Mouse (Mus musculus) 3T3-L1 (cell line): ENCODE results near the gene Klhl33.
"Not testable (repeated sequence)": the region's sequence is repeated elsewhere in the genome, so short reads cannot be mapped to it uniquely, and the experiment has no call there.

Source experiments
- DNase-seq: peaks from one replicate; pipeline ENCODE4 v3.0.0-alpha.2; 2015; ENCODE audit warnings: low read depth, low spot score

The Klhl33 gene

DNA sequence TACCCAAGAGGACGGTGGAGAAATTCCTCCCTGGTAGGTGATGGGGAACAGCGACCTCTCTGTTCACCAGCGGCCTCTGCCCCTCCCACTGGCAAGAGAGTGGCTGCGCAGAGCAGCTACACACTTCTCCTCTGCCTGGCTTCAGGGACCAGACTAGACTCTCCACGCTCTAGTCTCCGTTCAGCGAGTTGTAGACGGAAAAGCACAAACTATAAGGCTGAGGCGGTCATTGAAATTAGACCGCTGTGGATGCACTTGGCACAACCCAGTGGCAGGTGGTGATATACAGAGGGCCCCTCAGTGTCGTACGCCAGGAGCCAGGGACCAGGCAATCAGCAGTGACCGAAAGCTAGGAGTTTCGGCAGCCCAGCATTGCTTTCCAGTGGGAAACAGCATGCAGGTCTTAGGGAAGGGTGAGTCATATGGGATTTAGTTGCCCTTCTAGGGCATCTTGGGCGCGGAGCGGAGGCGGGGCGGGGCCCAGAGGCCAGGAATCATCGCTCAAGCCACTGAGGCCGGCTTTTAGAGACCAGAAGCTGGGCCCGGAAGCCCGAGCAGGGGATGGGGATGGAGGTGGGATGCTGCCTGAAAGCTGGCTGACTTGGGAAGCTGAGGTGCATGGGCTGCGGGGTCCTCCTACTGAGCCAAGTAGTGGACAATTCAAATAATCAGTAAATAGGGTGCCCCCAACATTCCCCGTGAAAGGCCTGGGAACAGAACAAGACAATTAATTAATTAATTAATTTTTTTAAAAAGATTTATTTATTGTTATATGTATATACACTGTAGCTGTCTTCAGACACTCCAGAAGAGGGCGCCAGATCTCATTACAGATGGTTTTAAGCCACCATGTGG, 6.9 kb upstream of the Klhl33 start:
- DNase-seq: no peak

DNA sequence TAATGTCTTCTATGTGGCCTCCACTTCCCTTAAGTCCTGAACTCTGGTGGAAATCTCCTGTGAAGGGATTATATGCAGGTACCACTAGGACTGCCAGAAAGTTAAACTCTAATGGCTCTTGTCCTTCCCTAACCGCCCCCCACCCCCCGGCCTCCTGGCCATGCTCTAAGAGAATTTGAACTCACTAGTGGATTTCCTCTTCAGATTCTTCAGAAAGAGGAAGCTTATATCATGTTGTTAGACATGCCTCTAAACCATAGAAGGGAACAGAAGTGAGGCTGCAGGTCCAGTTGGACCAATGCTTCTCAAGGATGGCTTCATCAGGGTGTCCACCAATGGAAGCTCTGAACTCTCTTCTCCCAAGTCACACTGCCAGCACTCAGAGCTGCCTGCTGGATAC, 685 bp upstream of the Klhl33 start:
- DNase-seq: not testable (repeated sequence)

DNA sequence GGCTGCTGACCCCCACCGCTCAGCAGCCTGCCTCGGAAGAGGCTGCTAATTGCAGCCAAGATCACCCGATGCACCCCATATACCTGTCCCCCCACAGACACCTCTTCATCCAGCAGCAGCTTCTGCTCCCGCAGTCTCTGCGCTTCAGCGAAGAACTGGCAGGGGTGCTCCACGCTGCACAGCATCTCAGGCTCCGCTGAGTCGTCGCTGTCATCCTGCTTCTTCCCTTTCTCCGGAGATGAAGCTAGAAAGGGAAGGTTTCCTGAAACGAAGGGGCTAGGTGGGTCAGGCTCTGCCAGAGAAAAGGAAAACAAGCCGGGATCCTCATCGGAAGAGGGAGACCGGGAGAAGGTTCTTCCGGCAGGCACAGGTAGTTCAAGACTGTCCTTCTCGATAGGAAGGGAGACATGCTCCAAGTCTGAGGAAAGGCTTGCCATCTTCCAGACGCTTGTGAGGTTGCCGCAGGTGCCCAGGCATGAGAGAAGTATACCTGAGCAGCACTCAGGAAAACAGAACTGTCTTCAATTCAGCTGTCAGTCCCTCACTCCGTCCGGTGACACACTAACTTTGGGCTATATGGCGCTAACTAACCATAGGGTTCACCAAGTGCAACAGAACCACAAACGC, 447 bp downstream of the Klhl33 start:
- DNase-seq: peak; percentile 24

DNA sequence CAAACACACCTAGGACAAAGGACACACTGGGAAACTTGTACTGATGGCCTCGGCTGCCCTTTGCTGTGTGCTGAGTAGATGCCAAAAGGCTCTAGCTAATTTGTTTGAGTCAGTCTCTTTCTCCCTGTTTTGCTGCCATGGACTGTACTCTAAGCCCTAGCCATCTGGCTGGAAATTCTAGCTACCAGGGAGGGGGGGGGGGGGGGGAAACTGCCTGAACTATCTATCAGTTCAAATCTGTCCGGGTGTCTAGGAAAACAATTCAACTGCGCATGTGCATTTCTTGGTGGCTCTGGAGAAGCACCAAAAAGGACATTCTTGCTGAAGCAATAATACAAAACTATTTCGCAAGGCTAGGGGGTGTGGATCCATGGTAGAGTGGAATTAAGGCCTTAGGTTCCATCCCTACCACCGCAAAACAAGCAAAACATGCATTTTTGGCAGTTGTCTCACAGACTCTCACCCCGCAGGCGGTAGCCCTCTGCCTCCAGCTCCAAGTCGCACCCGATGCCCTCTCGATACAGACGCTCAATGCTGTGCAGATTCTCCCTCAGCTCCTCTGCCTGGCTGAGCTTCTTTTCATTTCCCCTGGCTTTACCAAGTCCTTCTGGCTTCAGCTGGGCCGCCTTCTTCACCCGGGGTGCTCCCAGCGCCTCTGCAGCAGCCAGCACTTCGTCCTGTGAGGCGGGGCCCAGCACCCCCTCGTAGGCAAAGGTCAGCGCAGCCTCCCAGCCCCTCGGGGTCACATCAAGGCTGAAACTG, 1.1 kb downstream of the Klhl33 start:
- peak; percentile 98 for DNase-seq

DNA sequence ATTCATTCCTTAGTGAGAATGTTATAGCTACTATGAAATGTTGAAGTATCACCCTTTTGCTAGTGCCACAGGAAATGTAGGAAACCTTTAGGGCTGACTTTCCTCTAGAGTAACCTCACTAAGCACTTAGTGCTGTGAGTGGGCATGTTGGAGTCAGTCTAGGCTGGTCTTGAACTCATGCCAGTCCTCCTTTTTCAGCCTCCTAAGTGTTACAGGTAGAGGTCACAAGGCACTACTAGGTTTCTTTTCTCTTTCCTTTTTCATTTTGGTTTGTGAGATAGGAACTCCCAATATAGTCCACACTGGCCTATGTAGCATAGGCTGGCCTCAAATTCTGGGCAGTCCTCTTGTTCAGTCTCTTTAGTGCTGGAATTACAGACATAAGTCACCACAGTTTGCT, 1.9 kb downstream of the Klhl33 start:
- DNase-seq: no peak

DNA sequence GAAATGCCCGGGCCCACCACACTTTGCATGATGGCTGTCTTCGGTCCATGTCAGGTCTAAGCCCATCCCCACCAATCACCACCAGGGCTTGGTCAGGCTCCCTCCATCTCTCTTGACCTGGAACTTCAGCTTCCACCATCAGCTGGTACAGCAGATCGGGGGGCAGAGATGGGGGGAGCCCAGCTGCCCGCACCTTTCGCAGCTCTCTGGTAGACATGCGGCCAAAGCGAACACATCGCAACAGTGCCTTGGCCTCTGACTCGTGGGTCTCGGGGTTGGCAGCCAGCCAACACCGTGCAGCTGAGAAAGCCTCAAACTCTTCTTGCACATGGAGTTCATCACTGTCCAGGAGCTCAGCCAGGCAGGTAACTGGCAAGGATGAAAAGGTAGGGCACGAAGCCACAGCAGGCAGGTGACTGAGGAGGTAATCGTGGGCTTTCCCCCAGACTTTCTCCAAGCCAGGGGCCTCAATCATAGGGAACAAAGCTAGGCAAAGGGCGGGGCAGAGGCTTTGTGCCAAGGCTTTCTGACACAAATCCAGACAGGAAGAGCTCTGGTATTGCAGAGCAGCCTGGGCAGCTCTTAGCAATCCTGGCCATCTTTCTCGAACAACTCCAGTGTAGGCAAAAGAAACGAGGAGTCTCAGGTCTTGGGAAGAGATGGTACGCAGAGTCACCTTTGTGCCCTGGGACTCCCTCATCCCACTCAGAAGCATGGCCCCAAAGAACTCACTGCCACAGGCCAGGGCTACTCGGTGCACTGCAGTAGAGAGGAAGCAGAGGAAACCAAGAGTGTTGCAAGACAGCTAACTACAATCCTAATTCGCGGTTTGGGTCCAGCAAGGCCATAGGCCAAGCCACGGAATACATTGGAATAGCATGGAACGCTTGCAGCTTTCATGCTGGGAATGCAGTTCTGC, 4.5 kb downstream of the Klhl33 start:
- DNase-seq: peak; percentile 68

DNA sequence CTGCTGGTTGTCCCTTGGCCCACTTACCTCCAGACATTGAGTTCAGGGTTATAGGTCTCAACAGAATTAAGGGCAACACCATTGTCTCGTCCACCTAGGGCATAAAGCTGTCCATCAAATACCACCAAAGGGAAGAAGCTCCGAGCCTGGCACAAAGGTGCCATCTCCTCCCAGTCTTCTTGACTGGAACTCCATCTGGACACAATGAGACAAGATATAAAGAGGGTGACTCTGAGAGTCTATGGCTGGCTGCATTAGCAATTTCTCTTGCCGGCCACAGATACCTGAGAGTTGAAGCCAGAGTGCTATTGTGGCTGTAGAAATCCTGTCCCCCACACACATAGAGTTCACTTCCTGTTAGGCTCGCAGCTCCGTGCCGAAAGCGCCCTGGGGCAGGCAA, 5.2 kb downstream of the Klhl33 start:
- no peak for DNase-seq

DNA sequence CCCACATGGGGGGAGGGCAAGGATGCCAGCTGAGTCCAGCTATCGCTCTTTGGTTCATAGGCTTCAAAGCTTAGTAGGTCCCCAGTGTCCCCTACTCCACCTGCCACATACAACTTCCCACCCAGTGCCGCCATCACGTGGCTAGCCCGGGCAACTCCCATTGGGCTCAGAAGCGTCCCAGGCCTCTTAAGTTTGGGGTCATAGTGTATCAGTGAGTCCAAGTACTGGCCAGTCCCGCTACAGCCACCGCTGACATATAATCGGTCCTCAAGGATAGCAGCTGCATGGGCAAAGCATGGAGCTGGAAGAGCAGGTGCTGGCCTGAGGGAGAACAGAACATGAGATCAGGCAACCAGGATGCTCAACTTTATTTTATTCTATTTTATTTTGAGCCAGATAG, 5.7 kb downstream of the Klhl33 start:
- no peak for DNase-seq

DNA sequence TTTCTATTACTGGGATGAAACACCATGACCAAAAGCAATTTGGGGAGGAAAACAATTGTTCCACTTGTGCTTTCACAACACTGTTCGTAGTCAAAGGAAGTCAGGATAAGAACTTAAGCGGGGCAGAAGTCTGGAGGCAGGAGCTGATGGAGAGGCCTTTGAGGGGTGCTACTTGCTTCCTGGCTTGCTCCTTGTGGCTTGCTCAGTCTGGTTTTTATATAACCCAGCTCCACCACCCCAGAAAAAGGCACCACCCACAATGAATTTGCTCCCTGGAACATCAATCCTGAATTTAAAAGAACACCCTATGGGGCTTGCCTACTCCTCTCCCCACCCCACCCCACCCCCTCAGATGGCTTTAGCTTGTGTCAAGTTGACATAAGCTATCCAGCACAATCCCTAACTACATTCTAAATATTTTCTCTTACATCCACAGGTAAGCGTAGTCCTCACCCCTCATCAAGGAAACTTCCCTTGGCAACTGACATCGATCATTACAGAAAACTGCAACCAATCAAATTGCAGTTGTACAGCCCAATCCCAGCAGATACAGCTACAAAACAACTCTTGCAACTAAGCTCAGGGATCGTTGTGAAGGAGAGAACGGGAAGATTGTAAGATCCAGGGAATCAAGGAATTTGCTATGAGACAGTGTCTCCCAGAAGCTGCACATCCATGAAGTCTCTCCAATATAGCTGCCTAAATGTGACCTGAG, 20.9 kb downstream of the Klhl33 start:
- no peak for DNase-seq

DNA sequence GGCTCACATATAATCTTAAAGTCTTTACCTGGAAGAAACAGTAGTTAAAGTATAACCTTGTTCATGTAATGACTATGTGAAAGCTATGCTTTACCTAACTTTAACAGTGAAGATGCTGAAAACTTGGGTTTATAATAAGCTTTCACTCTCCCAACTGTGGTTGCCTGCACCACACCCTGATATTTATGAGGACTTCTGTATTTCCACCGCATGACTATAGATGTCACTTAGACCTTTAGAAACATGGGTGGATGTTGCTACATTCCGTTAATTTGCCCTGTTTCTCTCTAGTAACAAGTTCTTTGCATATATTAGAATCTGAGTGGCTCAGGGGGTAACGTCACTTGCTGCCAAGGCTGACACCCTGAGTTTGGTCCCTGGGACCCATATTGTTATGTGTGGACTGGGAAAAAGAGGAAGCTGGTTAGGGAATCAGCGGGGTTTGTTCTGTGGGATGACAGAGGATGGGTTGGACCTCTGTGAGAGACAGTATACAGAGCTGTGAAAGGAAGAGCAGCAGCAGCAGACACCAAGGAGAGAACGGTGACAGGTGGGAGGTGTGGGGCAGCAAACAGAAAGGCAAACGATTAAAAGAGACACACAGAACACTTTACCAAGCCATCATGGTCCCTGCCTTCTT, 21.6 kb downstream of the Klhl33 start:
- no peak for DNase-seq

DNA sequence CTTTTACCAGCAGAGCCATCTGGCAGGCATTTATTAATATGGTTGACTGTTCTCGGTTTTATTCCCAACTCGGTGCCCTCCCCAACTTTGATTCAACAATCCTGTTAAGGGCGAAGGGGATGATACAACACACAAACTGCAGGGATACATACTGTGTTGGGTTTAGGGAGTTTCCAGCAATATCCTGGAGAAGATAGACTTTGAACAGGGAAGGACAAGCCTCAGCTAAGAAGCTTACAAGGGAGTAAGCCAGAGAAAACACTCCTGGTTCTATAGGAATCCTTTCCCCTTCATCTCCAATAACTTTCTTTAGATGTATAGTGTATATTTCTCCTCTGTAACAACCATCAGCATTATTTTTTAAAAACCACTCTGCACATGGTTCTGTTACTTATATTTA, 22.1 kb downstream of the Klhl33 start:
- no peak for DNase-seq

DNA sequence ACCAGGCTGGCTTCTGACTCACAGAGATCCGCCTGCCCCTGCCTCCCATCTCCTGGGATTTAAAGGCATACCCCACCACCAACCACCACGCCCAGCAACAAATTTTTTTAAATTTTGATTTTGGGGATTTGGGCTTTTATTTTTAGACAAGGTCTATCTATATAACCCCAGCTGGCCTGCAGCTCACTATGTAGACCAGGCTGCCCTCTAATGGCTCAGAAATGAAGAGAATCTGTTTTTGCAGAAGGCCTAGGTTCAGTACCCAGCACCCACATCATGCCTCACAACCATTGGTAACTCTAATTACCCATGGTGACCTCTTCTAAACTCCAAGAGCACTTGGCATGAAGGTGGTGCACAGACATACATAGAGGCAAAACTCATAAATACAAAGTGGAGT, 26.0 kb downstream of the Klhl33 start:
- DNase-seq: peak; percentile 41

DNA sequence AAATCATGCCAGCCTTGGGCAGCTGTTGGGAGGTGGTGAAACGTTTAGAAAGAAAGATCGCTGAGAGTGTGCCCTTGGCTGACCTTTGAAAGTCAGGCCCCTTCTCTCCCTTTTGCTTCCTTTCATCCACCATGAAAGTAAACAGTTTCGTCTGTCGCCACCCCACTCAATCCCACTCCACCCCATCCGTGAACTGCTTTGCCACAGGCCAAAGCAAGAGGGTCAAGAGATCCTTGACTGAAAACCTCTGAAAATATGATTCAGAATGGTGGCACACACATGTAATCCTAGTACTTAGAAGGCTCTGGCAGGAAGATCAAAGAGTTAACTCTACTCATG, 26.5 kb downstream of the Klhl33 start:
- DNase-seq: no peak

DNA sequence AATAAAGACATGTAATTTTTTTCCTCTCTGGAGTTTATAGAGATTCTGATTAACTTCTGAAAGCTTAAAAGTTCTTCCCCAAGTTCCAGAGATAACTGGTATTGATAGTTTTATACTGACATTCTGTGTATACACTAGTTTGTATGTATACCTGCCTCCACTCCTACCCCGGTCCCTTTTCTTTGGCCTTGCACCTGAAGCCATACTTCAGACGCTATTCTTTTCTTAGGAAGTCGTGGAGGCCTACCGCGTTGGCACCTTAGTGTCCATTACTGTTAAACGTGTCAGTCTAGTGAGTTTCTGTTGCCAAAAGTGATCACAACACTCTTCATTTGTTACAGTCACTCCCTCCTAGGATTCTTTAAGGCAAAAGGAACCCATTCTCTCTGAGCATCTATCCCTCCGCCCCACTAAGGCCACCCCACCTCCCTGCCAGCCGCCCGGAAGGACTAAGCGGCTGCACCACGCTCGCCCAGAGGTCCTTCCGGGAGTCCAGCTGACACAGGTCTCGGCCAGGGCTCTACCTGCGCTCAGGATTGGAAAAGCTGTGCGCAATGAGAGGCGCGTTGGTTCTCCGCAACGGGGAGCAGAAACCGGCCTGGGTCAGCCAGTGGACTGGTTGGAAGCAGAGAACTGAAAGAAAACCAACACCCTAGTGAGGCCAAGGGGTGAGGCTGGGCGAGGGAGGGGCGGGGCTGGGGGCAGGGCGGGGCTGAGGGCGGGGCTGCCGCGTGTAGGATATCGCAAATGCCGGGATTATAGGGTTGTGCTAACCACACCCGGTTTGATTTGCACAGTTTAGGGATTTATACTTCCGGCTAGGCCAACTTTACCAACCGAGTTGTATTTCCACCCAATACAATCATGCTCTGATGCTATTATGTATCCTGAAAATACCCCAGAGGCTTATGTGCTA, 27.2 kb downstream of the Klhl33 start, which contains the start of gene Tep1:
Gene Tep1 (minus strand): TSS at position 672 of the 916 bp plus-strand sequence.
- peak; percentile 86 for DNase-seq

DNA sequence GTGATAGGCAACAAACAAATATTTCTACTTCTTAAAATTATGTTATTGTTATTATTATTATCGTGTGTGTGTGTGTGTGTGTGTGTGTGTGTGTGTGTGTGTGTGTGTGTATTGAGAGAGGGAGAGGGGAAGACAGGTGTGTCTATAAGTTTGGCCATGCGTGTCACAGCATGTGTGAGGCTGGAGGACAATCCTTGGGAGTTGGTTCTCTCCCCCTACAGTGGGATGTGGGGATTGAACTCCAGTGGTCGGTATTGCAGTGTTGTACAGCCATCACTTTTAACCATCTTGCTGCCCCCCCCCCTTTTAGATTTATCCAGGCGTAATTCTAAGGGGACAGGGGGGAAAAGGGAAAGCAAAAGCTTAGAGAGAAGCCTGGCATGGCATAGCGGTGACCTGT, 28.7 kb downstream of the Klhl33 start:
- DNase-seq: no peak

DNA sequence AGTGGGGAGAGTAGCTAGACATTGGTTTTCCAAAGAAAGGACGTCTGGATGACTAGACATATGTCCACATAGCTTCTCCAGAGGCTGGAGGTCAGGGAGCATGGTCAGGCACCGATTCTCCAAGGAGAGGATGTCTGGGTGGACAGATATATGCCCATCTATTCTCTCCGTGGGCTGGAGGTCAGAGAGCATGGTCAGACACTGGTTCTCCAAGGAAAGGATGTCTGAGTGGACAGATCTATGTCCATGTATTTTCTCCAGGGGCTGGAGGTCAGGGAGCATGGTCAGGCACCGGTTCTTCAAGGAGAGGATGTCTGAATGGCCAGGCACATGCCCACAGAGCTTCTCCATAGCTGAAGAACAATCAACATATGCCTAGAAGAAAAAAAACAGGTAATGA, 29.1 kb downstream of the Klhl33 start:
- DNase-seq: no peak

DNA sequence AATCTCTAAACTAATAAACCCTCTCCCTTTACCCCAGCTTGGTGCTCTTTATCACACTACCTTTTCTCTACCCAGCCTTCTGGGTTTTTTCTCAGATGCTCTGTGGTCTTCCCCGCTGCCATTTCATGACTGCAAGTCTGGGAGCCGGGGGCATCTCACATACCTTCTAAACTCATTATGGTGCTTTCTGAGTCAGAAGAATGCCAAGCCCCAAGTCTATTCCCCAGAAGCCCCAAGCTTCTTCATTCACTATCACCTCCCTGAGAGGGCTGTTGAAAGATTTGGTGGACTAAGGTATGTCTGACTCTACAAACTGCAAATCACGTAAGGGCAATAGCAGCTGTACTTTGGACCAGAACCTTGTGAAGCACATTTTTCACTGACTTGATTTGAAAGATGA, 30.3 kb downstream of the Klhl33 start:
- no peak for DNase-seq

DNA sequence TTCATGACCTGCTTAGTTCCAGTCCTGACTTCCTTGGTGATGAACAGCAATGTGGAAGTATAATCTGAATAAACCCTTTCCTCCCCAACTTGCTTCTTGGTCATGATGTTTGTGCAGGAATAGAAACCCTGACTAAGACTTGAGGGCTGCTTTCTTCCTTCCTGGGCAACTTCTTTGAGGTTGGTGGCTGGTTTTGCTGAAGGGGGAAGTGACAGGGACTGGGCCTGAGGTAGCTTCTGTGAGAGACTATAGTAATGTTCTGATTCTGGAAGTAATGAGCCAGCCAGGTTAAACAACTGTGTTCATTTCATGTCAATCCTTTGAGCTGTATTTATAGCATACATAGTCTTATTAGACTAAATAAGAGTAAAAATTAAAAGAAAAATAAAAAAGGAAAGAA, 32.3 kb downstream of the Klhl33 start:
- not testable (repeated sequence) for DNase-seq

DNA sequence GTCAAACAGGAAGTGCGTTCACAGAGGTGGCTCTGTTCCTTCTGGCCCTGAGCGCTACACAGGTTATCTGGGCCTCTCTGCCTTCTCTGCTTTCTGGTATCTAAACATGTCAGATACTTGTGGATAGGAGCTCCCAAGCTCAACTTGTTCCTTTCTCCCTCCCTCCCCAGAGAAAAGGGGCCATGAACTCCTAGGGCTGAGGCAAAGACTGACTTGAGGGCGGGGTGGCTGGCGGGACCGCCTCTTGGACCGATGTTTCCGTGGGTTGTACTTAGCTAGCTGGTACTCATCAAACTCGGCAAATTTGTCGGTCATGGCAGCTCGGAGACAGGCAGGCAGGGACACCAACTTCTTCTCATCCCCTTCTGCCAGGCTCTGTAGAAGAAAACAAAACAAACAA, 34.7 kb downstream of the Klhl33 start:
- no peak for DNase-seq
